11 mouse cellular contexts compared by ENCODE assay signal in the genomic region with DNA sequence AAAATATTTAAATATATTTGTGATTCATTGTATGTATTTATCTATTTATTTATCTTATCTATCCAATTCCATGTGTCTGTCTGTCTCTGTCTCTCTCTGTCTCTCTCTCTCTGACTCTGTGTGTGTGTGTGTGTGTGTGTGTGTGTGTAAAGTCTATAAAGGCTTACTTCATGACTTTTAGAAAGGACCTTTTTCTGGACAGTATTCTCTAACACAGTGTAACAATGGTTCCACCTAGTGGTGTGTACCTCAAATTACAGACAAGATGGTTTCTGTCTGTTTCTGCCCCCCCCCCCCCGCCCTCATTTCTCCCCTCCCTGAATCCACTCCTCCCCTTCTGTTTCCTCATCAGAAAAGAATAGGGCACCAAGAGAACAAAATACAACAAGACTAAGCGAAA. TPM values are rescaled to one million over a fixed set of nuclear protein-coding genes. Genes with fewer than 3 reads are reported as not detected.
DNase-seq lines count a peak whose midpoint lies in the region; ATAC-seq and TF ChIP-seq lines count a peak whose summit lies in the region.
"Had no signal": no experiment of that assay in that cellular context is flagged by ENCODE, and none has a peak within 500 bp of the region (broad histone marks: within the 10 kb centered on the region; RNA-seq: fewer than 3 reads in every experiment).

No protein-coding gene starts in this region.

- WGBS in kidney, postnatal 0 days: 87% methylated on average over 2 of the region's 2 CpGs
- WGBS in liver, embryonic 16.5 days (ENCODE audit: insufficient replicate concordance): 67% methylated on average over 2 of the region's 2 CpGs

- H3K27ac ChIP-seq in kidney, postnatal 0 days: no peak overlapping the region
- H3K27ac ChIP-seq in liver, embryonic 16.5 days (ENCODE audit: low read length): no peak overlapping the region
- H3K27ac ChIP-seq: midbrain, embryonic 13.5 days had no signal

- ATAC-seq in kidney, postnatal 0 days (replicated peaks; ENCODE audit: low FRiP score, low read depth): no peak
- ATAC-seq in liver, embryonic 16.5 days (ENCODE audit: low read depth): peak; percentile 60
- ATAC-seq: midbrain, embryonic 13.5 days had no signal

- TF ChIP-seq CTCF in kidney, postnatal 0 days (IDR thresholded peaks at IDR 0.05; ENCODE audit: low read depth): peak; percentile 38; the same call in 1 of the 2 replicates

- no peaks in the 10 kb centered on the region for H3K27me3 ChIP-seq in kidney, postnatal 0 days (ENCODE audit: insufficient read depth, low read length)
- H3K27me3 ChIP-seq in liver, embryonic 16.5 days (ENCODE audit: control insufficient read depth, insufficient read depth, low read depth, low read length): no peaks in the 10 kb centered on the region
- H3K27me3 ChIP-seq: midbrain, embryonic 13.5 days had no signal

- no peaks in the 10 kb centered on the region for H3K4me1 ChIP-seq in kidney, postnatal 0 days (replicated peaks; ENCODE audit: insufficient read depth, low read length)
- H3K4me1 ChIP-seq in liver, embryonic 16.5 days (ENCODE audit: control insufficient read depth, low read depth, low read length): peaks cover 4% of the 10 kb centered on the region; the same call in 1 of the 2 replicates

- H3K36me3 ChIP-seq in kidney, postnatal 0 days (ENCODE audit: insufficient read depth, low read length): 0 out of 2 replicates have a peak, but pooled peaks cover 1% of the 10 kb centered on the region
- H3K36me3 ChIP-seq in liver, embryonic 16.5 days (ENCODE audit: control insufficient read depth, insufficient read depth): 0 out of 2 replicates have a peak, but pooled peaks cover 2% of the 10 kb centered on the region

- no peaks in the 10 kb centered on the region for H3K9me3 ChIP-seq in kidney, postnatal 0 days (replicated peaks; ENCODE audit: low read length)
- H3K9me3 ChIP-seq in liver, embryonic 16.5 days (replicated peaks; ENCODE audit: control insufficient read depth, low read length): no peaks in the 10 kb centered on the region
- H3K9me3 ChIP-seq: midbrain, embryonic 13.5 days had no signal

- intact Hi-C loops in heart, postnatal 14 days (cut with DNase I): loop anchor here (2.0 kb wide), 1 partner anchor 864 kb away; no protein-coding TSS in a partner anchor

- H3K9ac ChIP-seq in kidney, postnatal 0 days (ENCODE audit: low read depth, low read length): no peak overlapping the region
- H3K9ac ChIP-seq in liver, embryonic 16.5 days (ENCODE audit: low read depth, low read length): no peak overlapping the region
- H3K9ac ChIP-seq: midbrain, embryonic 13.5 days had no signal

- DNase-seq in kidney, postnatal 0 days (ENCODE audit: low spot score): no peak
- no peak for DNase-seq in kidney, adult 18-20 months
- DNase-seq in CD4-positive helper T cell, adult 2 months (ENCODE audit: low read depth, low spot score): peak; percentile 30
- DNase-seq in adipocyte (ENCODE audit: low spot score): peak; percentile 60
- DNase-seq in layer of hippocampus, adult 9-10 months (ENCODE audit: low spot score): no peak
- no peak for DNase-seq in frontal cortex, adult 2 months (ENCODE audit: extremely low spot score in 1 of 2, low spot score in 1 of 2)
- DNase-seq in heart, postnatal 14 days: no peak
- DNase-seq: cerebellum, adult 11-12 months; thymus, postnatal 4 days had no signal

- no peak overlapping the region for H3K4me3 ChIP-seq in kidney, postnatal 0 days (replicated peaks; ENCODE audit: low read depth, low read length)
- H3K4me3 ChIP-seq in liver, embryonic 16.5 days (ENCODE audit: low read depth, low read length): no peak overlapping the region
- H3K4me3 ChIP-seq: midbrain, embryonic 13.5 days had no signal

- H3K4me2 ChIP-seq in kidney, postnatal 0 days (ENCODE audit: low read length): no peak overlapping the region
- H3K4me2 ChIP-seq in liver, embryonic 16.5 days (ENCODE audit: low read depth, low read length): no peak overlapping the region
- H3K4me2 ChIP-seq: midbrain, embryonic 13.5 days had no signal

RNA-seq across cellular contexts. Expression of a gene that starts 46.9 kb away (rescaled TPM):
- 134 and 140 TPM in 2 replicates for polyA plus RNA-seq in kidney, postnatal 0 days (2015; fragmentation: Nextera tagmentation; extraction: Ambion mirVana)
- polyA plus RNA-seq in liver, embryonic 16.5 days (2015; fragmentation: Nextera tagmentation; extraction: Ambion mirVana): 79.7 and 82.5 TPM in 2 replicates
- 95.5 and 104 TPM in 2 replicates for polyA plus RNA-seq in frontal cortex, adult 2 months (2012; rRNA removed)
- 10 to 100 TPM; 48.2 to 54.6 TPM for total RNA-seq in heart, postnatal 14 days (2021)

Comparison
In these comparisons a context has a peak if more than half of its experiments do, and no peak if none do; other contexts are left out.
1. DNase-seq: peak in CD4-positive helper T cell, adult 2 months (single experiment) and adipocyte (single experiment); none in kidney, postnatal 0 days (single experiment), kidney, adult 18-20 months (single experiment), layer of hippocampus, adult 9-10 months (single experiment), frontal cortex, adult 2 months (0 of 2) and heart, postnatal 14 days (0 of 2).